8 mouse cellular contexts compared by ENCODE assay signal in the genomic region with DNA sequence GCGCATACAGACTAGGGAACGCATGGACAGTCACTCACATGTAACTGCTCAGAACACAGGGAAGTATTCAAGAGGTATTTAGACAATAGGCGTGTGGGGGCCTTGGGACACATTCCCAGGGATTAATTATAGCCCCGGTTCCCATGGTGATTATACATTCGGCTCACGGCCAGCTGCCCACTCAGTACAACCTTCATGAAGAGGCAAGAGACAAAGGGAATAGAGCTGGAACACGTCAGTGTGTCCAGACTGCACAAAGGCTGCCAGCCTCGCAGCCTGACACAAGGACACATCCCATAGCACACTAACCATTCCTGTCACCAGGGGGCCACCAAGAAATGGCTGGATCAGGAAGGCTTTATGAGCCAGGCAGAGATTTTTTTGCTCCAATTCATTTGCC. TPM values are rescaled to one million over a fixed set of nuclear protein-coding genes. Genes with fewer than 3 reads are reported as not detected.
DNase-seq lines count a peak whose midpoint lies in the region; ATAC-seq and TF ChIP-seq lines count a peak whose summit lies in the region.

No protein-coding gene starts in this region.

- peak; percentile 75 for ATAC-seq in forebrain, postnatal 0 days
- peak; percentile 89 for ATAC-seq in hindbrain, embryonic 14.5 days (ENCODE audit: low FRiP score)
- peak; percentile 94 for ATAC-seq in midbrain, embryonic 13.5 days
- ATAC-seq in stomach, embryonic 16.5 days (ENCODE audit: insufficient read depth, low FRiP score) = peak; percentile 51; the same call in 1 of the 2 replicates

- peaks cover 12% of the 10 kb centered on the region; the same call in 1 of the 2 replicates for H3K4me1 ChIP-seq in forebrain, postnatal 0 days (ENCODE audit: insufficient read depth)
- peaks cover 18% of the 10 kb centered on the region for H3K4me1 ChIP-seq in hindbrain, embryonic 14.5 days (replicated peaks; ENCODE audit: control insufficient read depth, insufficient read depth, low read length)
- peaks cover 38% of the 10 kb centered on the region for H3K4me1 ChIP-seq in midbrain, embryonic 13.5 days (replicated peaks)
- peaks cover 6% of the 10 kb centered on the region for H3K4me1 ChIP-seq in stomach, embryonic 16.5 days (ENCODE audit: control insufficient read depth, insufficient read depth, low read length)

- no peak overlapping the region for H3K4me3 ChIP-seq in forebrain, postnatal 0 days (ENCODE audit: low read depth, low read length)
- no peak overlapping the region for H3K4me3 ChIP-seq in hindbrain, embryonic 14.5 days (replicated peaks; ENCODE audit: low read length)
- H3K4me3 ChIP-seq in midbrain, embryonic 13.5 days (replicated peaks) = no peak overlapping the region
- no peak overlapping the region for H3K4me3 ChIP-seq in stomach, embryonic 16.5 days (replicated peaks; ENCODE audit: low read length)

- H3K27me3 ChIP-seq in forebrain, postnatal 0 days (ENCODE audit: insufficient read depth, low read length) = no peaks in the 10 kb centered on the region
- no peaks in the 10 kb centered on the region for H3K27me3 ChIP-seq in hindbrain, embryonic 14.5 days (ENCODE audit: control insufficient read depth, insufficient read depth, low read length)
- no peaks in the 10 kb centered on the region for H3K27me3 ChIP-seq in midbrain, embryonic 13.5 days
- no peaks in the 10 kb centered on the region for H3K27me3 ChIP-seq in stomach, embryonic 16.5 days (ENCODE audit: control insufficient read depth, insufficient read depth, low read length)

- H3K36me3 ChIP-seq in forebrain, postnatal 0 days (ENCODE audit: insufficient read depth) = no peaks in the 10 kb centered on the region
- no peaks in the 10 kb centered on the region for H3K36me3 ChIP-seq in hindbrain, embryonic 14.5 days (replicated peaks; ENCODE audit: control insufficient read depth, insufficient read depth)
- H3K36me3 ChIP-seq in midbrain, embryonic 13.5 days = no peaks in the 10 kb centered on the region
- no peaks in the 10 kb centered on the region for H3K36me3 ChIP-seq in stomach, embryonic 16.5 days (ENCODE audit: control insufficient read depth, insufficient read depth, low read length)

- TF ChIP-seq CTCF in forebrain, postnatal 0 days (IDR thresholded peaks at IDR 0.05; ENCODE audit: low read depth) = peak; percentile 69

- WGBS in forebrain, postnatal 0 days = 5% methylated on average over 8 of the region's 8 CpGs
- 4% methylated on average over 8 of the region's 8 CpGs for WGBS in hindbrain, embryonic 14.5 days
- 6% methylated on average over 8 of the region's 8 CpGs for WGBS in midbrain, embryonic 13.5 days
- WGBS in stomach, embryonic 16.5 days = 33% methylated on average over 8 of the region's 8 CpGs

- peak; percentile 97 for DNase-seq in Muller cell, postnatal 12 days (ENCODE audit: inconsistent ontology term)
- DNase-seq in brain, embryonic 18.5 days (ENCODE audit: low read depth, low spot score) = peak; percentile 47
- DNase-seq in forebrain, postnatal 0 days = peak; percentile 75
- peak; percentile 69 for DNase-seq in hindbrain, embryonic 14.5 days (ENCODE audit: low spot score)
- peak; percentile 69 to 87 for DNase-seq in layer of hippocampus, postnatal 14 days (ENCODE audit: low spot score in 2 of 2)
- DNase-seq in yolk sac, embryonic 10.5 days (ENCODE audit: low spot score) = no peak

- H3K27ac ChIP-seq in forebrain, postnatal 0 days (ENCODE audit: low read depth, low read length) = peak overlapping the region; percentile 68
- H3K27ac ChIP-seq in hindbrain, embryonic 14.5 days = peak overlapping the region; percentile 80
- H3K27ac ChIP-seq in midbrain, embryonic 13.5 days = peak overlapping the region; percentile 90
- 0 out of 2 replicates have a peak overlapping the region, but pooled peaks have one; percentile 26 for H3K27ac ChIP-seq in stomach, embryonic 16.5 days (ENCODE audit: low read length)

- H3K9me3 ChIP-seq in forebrain, postnatal 0 days (ENCODE audit: low read length) = no peaks in the 10 kb centered on the region
- no peaks in the 10 kb centered on the region for H3K9me3 ChIP-seq in hindbrain, embryonic 14.5 days (ENCODE audit: control insufficient read depth, low read length)
- no peaks in the 10 kb centered on the region for H3K9me3 ChIP-seq in midbrain, embryonic 13.5 days
- no peaks in the 10 kb centered on the region for H3K9me3 ChIP-seq in stomach, embryonic 16.5 days (replicated peaks; ENCODE audit: control insufficient read depth, low read length)

- no peak overlapping the region for H3K9ac ChIP-seq in forebrain, postnatal 0 days
- H3K9ac ChIP-seq in hindbrain, embryonic 14.5 days = peak overlapping the region; percentile 40
- H3K9ac ChIP-seq in midbrain, embryonic 13.5 days (replicated peaks) = no peak overlapping the region
- H3K9ac ChIP-seq in stomach, embryonic 16.5 days (ENCODE audit: low read length) = no peak overlapping the region

- peak overlapping the region; percentile 17; the same call in 1 of the 2 replicates for H3K4me2 ChIP-seq in forebrain, postnatal 0 days (ENCODE audit: low read depth)
- H3K4me2 ChIP-seq in hindbrain, embryonic 14.5 days (replicated peaks) = peak overlapping the region; percentile 23; the same call in 1 of the 2 replicates
- peak overlapping the region; percentile 11; the same call in 1 of the 2 replicates for H3K4me2 ChIP-seq in midbrain, embryonic 13.5 days (replicated peaks)
- H3K4me2 ChIP-seq in stomach, embryonic 16.5 days (ENCODE audit: low read depth, low read length) = no peak overlapping the region

RNA-seq across cellular contexts. Expression of a gene that starts 4.0 kb away (rescaled TPM):
- total RNA-seq in forebrain, postnatal 0 days (2014; rRNA removed) = 94.9 and 102 TPM in 2 replicates
- 64.7 and 68.6 TPM in 2 replicates for polyA plus RNA-seq in forebrain, postnatal 0 days (2015; fragmentation: Nextera tagmentation; extraction: Ambion mirVana)
- polyA plus RNA-seq in hindbrain, embryonic 14.5 days (2014; fragmentation: Nextera tagmentation; extraction: Ambion mirVana) = 74.8 and 82.5 TPM in 2 replicates
- total RNA-seq in layer of hippocampus, postnatal 14 days (2021) = 10 to 100 TPM; 59.3 to 67.1 TPM
- 91.4 and 94.5 TPM in 2 replicates for polyA plus RNA-seq in midbrain, embryonic 13.5 days (2015; fragmentation: Nextera tagmentation; extraction: Ambion mirVana)
- 77.1 and 77.9 TPM in 2 replicates for polyA plus RNA-seq in stomach, embryonic 16.5 days (2015; fragmentation: Nextera tagmentation; extraction: Ambion mirVana)

RNA-seq across cellular contexts. Expression of a gene that starts 31.7 kb away (rescaled TPM):
- 2.7 and 3.7 TPM in 2 replicates for total RNA-seq in forebrain, postnatal 0 days (2014; rRNA removed)
- 1.1 TPM in 2 replicates for polyA plus RNA-seq in forebrain, postnatal 0 days (2015; fragmentation: Nextera tagmentation; extraction: Ambion mirVana)
- 2.3 and 3.0 TPM in 2 replicates for polyA plus RNA-seq in hindbrain, embryonic 14.5 days (2014; fragmentation: Nextera tagmentation; extraction: Ambion mirVana)
- total RNA-seq in layer of hippocampus, postnatal 14 days (2021) = 10 to 100 TPM; 11.6 to 13.0 TPM
- 4.7 and 5.4 TPM in 2 replicates for polyA plus RNA-seq in midbrain, embryonic 13.5 days (2015; fragmentation: Nextera tagmentation; extraction: Ambion mirVana)
- polyA plus RNA-seq in stomach, embryonic 16.5 days (2015; fragmentation: Nextera tagmentation; extraction: Ambion mirVana) = 3.6 and 4.2 TPM in 2 replicates

RNA-seq across cellular contexts. Expression of a gene that starts 52.1 kb away (rescaled TPM):
- total RNA-seq in forebrain, postnatal 0 days (2014; rRNA removed) = 42.7 and 48.4 TPM in 2 replicates
- polyA plus RNA-seq in forebrain, postnatal 0 days (2015; fragmentation: Nextera tagmentation; extraction: Ambion mirVana) = 70.2 and 73.1 TPM in 2 replicates
- 64.5 and 65.9 TPM in 2 replicates for polyA plus RNA-seq in hindbrain, embryonic 14.5 days (2014; fragmentation: Nextera tagmentation; extraction: Ambion mirVana)
- 10 to 100 TPM; 27.9 to 33.2 TPM for total RNA-seq in layer of hippocampus, postnatal 14 days (2021)
- 81.1 and 87.6 TPM in 2 replicates for polyA plus RNA-seq in midbrain, embryonic 13.5 days (2015; fragmentation: Nextera tagmentation; extraction: Ambion mirVana)
- 44.5 and 47.6 TPM in 2 replicates for polyA plus RNA-seq in stomach, embryonic 16.5 days (2015; fragmentation: Nextera tagmentation; extraction: Ambion mirVana)

RNA-seq across cellular contexts. Expression of a gene that starts 52.2 kb away (rescaled TPM):
- total RNA-seq in forebrain, postnatal 0 days (2014; rRNA removed) = 48.8 and 52.7 TPM in 2 replicates
- polyA plus RNA-seq in forebrain, postnatal 0 days (2015; fragmentation: Nextera tagmentation; extraction: Ambion mirVana) = 182 and 195 TPM in 2 replicates
- polyA plus RNA-seq in hindbrain, embryonic 14.5 days (2014; fragmentation: Nextera tagmentation; extraction: Ambion mirVana) = 180 and 182 TPM in 2 replicates
- 100 to 1,000 TPM; 116 to 119 TPM for total RNA-seq in layer of hippocampus, postnatal 14 days (2021)
- polyA plus RNA-seq in midbrain, embryonic 13.5 days (2015; fragmentation: Nextera tagmentation; extraction: Ambion mirVana) = 207 and 215 TPM in 2 replicates
- 160 and 166 TPM in 2 replicates for polyA plus RNA-seq in stomach, embryonic 16.5 days (2015; fragmentation: Nextera tagmentation; extraction: Ambion mirVana)

Comparison
In these comparisons a context has a peak if more than half of its experiments do, and no peak if none do; other contexts are left out.
1. H3K27ac ChIP-seq: peak in every context shown above with its lines; median percentile 90 in midbrain, embryonic 13.5 days; 80 in hindbrain, embryonic 14.5 days; 68 in forebrain, postnatal 0 days; 26 in stomach, embryonic 16.5 days.